Mouse (Mus musculus) left cerebral cortex, adult 18-20 months (tissue): Measurements from ENCODE around the gene Plpp6. TPM values are rescaled to one million over a fixed set of nuclear protein-coding genes. Genes with fewer than 3 reads are reported as not detected.
A peak's percentile ranks its signal among the peaks of the same experiment; 100 is the strongest.

Experiments
- DNase-seq, 2 experiments: peaks; one replicate each; pipeline ENCODE4 v3.0.0; 2021 to 2022; ENCODE audit warnings: low spot score in 2 of 2, mixed read lengths in 1 of 2
- long read RNA-seq, 2 experiments: library from polyadenylated mRNA; stranded (forward); transcript quantifications; one replicate each; pipeline ENCODE4 v2.0.0; 2021
- total RNA-seq, 2 experiments: library from RNA; stranded (reverse); gene quantifications; 2 replicates each; pipeline ENCODE4 v1.2.3; 2021

Plpp6 gene
- total RNA-seq: 10 to 100 TPM; 52.1 to 52.3 TPM
- long read RNA-seq, experiment 1, transcript Plpp6-201 (1 exons, 2,859 nt): major isoform, 95 of 95 reads
- long read RNA-seq, experiment 1, partial matches to known transcripts: 0 of 95 reads
- long read RNA-seq, experiment 1, other reads (novel, unspliced or antisense): 0 of 95 reads
- long read RNA-seq, experiment 2, transcript Plpp6-201 (1 exons, 2,859 nt): major isoform, 59 of 59 reads
- long read RNA-seq, experiment 2, partial matches to known transcripts: 0 of 59 reads
- long read RNA-seq, experiment 2, other reads (novel, unspliced or antisense): 0 of 59 reads

DNA sequence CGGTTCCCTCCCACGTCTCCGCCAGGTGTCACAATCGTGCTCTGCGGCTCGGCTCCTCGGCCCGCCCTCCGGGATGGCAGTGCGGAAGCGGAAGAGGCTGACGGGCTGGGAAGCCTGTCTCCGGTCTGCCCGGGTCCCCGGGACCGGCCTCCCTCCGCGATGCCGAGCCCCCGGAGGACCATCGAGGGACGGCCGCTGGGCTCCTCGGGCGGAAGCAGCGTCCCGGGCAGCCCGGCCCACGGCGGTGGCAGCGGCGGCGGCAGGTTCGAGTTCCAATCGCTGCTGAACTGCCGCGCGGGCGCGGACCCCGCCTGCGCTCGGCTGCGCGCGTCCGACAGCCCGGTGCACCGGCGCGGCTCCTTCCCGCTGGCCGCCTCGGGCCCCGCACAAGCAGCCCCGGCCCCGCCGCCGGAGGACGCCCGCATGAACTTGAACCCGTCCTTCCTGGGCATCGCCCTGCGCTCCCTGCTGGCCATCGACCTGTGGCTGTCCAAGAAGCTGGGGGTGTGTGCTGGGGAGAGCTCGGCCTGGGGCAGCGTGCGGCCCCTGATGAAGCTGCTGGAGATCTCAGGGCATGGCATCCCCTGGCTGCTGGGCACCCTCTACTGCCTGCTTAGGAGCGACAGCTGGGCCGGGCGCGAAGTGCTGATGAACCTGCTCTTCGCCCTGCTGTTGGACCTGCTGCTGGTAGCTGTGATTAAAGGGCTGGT, at the start of gene Plpp6:
Gene Plpp6 (plus strand): TSS at position 112 of the 710 bp plus-strand sequence.
- peak; percentile 78 to 84 for DNase-seq

GRCm38 (mm10) chr19:28914598-28914997, 49.2 kb upstream of the Plpp6 start:
- no peak for DNase-seq

DNA sequence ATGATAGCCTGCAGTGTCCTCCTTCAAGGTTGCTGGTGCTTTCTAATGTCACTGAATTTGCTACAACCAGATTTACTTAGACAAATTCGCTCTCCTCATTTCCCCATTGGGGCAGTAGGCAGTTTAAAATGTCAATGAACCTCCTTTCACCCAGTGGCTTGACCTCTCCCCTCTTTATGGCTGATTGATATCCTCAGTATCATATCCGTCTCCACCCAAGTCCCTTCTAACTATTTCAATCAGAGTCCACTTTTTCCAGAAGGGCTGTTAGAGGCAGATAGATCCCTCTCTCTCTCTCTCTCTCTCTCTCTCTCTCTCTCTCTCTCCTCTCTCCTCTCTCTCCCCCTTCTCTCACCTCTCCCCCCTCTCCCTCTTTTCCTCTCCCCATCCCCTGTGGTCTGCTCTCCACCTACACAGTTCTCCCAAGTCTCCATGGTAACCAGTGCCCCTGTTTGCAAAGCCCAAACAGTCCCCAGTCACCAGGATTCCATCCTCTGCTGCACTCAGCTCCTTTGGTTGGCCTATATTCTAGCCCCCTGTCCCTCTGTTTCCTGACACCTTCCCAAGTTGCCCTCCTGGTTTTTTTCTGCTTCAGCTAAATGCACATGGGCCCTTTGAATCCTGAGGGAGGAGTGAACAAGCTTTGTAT, 48.0 kb upstream of the Plpp6 start:
- no peak for DNase-seq

DNA sequence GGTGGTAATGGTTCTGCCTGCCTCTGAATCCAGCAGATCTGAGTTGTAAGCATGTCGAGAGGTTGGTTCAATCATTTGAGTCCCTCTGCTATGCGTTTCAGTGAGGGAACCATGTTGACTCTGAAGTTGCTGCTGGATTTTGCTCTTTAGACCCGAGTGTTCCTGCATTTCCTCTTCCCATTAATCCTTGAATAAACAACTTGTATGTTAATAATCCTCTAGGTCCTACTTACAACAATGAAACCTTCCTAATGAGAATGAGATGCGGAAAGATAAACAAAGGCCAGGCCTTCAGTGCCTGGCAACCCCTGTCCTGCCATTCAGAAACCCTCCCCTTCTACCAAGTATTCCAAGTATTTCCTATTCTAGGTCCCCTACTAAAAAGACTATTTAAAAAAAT, 47.3 kb upstream of the Plpp6 start:
- no peak for DNase-seq

DNA sequence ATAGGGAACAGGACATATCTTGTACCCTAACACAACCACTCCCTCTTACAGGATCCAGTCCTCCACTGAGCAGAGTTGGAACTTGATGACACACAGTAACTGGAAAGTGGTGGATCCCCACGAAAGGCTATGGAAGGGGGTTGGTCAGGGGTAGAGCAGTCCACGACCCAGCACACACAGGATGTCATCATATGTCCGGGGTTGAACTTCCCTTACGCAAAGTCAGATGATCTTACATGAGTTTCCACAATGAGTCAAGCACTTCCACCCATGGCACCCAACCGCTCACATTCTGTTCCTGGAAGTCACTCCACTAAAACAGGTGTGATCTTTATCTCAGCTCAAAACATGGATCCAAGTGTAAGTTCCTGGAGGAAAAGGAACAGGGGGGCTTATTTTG, 45.9 kb upstream of the Plpp6 start:
- DNase-seq: no peak

GRCm38 (mm10) chr19:28926366-28926765, 37.4 kb upstream of the Plpp6 start:
- DNase-seq: no peak

DNA sequence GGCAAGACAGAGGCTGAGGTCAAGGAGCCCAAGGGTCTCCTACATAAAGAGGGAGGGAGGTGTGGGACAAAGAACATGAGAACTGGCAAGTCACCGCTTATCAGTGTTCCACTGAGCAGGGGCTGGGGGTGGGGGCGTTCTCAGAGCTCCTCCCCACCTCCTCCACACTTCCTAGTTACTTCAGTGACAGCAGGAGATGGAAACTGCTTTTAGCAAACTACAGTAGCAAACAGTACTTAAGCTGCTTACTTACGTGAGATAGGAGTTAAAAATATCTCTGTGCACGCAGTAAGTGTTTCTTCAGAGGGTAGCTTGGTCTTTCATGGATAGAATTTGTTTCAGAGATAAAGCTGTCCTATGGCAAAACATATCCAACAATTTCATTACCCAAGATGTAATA, 36.4 kb upstream of the Plpp6 start:
- DNase-seq: peak in 1 of 2 experiments; percentile 32

GRCm38 (mm10) chr19:28929034-28929433, 34.7 kb upstream of the Plpp6 start:
- no peak for DNase-seq

GRCm38 (mm10) chr19:28934897-28935296, 28.9 kb upstream of the Plpp6 start:
- no peak for DNase-seq

GRCm38 (mm10) chr19:28940135-28940874, 23.4 kb upstream of the Plpp6 start:
- DNase-seq: no peak

DNA sequence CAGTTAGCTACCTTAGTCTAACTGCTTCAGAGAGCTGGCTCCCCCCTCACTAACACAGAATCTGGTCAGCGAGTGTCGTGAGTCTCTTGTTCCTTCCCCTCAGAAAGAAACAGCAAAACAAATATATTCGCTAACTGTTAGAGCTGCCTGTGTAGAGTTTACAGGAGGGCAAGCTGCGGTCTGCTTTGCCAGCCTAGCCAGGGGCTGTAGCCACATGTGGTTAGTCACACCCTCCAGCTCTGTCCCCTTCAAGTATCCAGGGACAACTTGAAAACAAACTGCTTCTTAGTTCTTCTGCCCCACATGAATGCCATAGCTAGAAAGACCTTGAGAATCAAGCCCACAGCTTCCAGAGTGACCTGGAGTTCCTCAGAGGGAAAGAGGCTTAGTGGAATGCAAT, 22.5 kb upstream of the Plpp6 start:
- no peak for DNase-seq

GRCm38 (mm10) chr19:28946782-28947181, 17.0 kb upstream of the Plpp6 start:
- DNase-seq: peak in 1 of 2 experiments; percentile 19

- no peak for DNase-seq
Measured at GRCm38 (mm10) chr19:28947311-28947710, 16.4 kb upstream of the Plpp6 start.

DNA sequence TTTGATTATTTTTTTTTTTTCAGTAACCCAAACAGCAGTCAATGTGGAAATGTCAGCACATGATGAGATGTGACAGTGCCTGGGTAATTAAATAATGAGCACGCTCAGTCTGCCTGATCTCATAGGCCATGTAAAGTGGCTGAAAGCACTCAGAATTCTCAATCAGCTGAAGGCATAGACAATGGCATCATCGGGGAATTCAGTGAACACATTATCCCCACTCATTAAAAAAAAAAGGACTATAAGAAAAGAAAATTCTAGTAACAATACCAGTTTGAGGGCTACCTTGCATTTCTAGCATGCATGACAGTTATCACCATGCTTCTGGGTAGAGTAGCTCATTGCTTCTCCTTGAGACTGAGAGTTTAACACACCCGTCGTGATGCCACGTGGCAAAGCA, 12.5 kb upstream of the Plpp6 start:
- no peak for DNase-seq

- peak in 1 of 2 experiments; percentile 41 for DNase-seq
Measured at GRCm38 (mm10) chr19:28963113-28963512, 640 bp upstream of the Plpp6 start.

- no peak for DNase-seq
Measured at GRCm38 (mm10) chr19:28963513-28963841, 276 bp upstream of the Plpp6 start.

GRCm38 (mm10) chr19:28964552-28964903, 775 bp downstream of the Plpp6 start:
- no peak for DNase-seq

GRCm38 (mm10) chr19:28967652-28968051, 3.9 kb downstream of the Plpp6 start, which contains the start of gene 4430402I18Rik:
Gene 4430402I18Rik (minus strand): TSS chr19:28967800.
- peak; percentile 31 to 56 for DNase-seq

DNA sequence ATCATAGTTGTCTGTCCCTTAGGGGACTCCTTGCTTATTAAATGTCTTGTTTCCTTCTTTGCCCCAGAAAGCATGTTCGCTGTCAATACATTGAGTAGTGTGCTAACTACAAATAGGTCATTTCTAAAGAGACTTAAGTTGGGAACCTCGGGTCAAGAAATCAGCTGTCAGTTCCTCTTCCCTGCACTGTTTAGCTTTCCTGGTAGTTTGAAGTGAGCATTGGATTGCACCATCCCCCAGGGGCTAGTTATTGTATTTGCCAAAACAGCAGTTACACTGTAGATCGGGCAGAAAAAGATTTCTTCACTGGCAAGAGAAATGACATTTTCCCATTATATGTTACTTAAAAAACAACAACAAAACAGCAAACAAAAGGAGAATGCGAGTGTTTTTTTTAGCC, 4.4 kb downstream of the Plpp6 start:
- DNase-seq: no peak

DNA sequence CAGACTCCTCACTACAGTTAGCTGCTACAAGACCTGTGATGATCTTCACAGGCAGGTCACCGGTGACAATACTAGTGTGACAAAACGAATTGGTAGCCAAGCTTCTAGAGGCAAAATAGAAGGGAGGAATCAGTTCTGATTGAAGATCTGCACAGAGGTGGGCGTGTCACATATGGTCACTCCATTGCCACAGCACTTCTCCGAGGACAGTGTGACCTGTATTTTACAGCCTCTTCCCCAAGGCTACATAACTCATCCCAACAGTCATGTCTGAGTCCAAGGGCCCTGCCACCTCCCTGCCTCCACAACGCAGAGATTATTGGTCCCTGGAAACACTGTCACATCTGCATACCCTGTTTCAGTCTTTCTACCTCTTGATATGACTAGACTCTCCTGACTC, 5.5 kb downstream of the Plpp6 start:
- DNase-seq: no peak

GRCm38 (mm10) chr19:28970251-28970650, 6.5 kb downstream of the Plpp6 start:
- DNase-seq: no peak
